Mouse (Mus musculus): ENCODE results near the gene Rassf10. TPM values are rescaled to one million over a fixed set of nuclear protein-coding genes. Genes with fewer than 3 reads are reported as not detected.
A peak's percentile ranks its signal among the peaks of the same experiment; 100 is the strongest.
"Not testable (repeated sequence)": the region's sequence is repeated elsewhere in the genome, so short reads cannot be mapped to it uniquely, and the experiment has no call there.

Rassf10 gene
- polyA plus RNA-seq, 1 experiment from 2014 or later = 6.8 TPM

DNA sequence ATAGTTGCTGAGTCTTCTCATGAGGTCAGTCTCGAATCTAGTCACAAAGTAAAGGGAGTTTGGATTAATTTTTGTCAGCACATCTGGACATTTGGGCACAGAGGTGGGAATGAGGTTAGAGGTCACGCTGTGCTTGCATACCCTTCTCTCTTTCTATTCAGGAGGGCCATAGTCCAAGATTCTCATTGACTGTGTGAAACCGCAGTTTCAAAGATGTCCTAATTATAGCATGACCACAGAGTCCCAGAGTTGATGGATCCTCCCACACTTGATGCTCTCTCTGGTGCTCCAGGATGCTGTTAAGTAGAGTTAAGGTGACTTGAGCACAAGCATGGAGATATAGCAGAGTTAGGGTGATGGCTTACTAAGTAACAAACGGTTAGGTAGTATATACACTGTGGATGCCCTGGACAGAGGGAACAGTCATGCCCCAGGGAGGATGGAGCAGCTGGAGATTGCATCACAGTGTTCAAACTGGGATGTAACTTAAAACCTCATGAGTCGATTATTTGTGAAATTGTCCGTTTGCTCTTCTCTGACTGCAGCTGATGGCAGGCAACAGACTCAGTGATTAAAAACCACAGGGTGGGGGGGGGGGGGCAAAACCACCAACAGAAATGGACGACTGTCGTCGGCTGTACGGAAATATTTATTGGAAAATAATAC lies 36.0 kb upstream of the Rassf10 start:
- H3K36me3 ChIP-seq (ENCODE audit: control insufficient read depth, insufficient read depth, low read length) = no peaks in the 10 kb centered on the region
- no peak for DNase-seq (ENCODE audit: low spot score)
- no peaks in the 10 kb centered on the region for H3K27me3 ChIP-seq (ENCODE audit: control insufficient read depth, insufficient read depth, low read length)
- H3K4me2 ChIP-seq (replicated peaks; ENCODE audit: low read depth) = no peak overlapping the region
- no peak overlapping the region for H3K27ac ChIP-seq (replicated peaks)
- H3K9me3 ChIP-seq (ENCODE audit: control insufficient read depth, low read length) = no peaks in the 10 kb centered on the region
- WGBS = 51% methylated on average over 10 of the region's 10 CpGs
- ATAC-seq (ENCODE audit: low FRiP score, low TSS enrichment) = 0 out of 2 replicates have a peak, but pooled peaks have one; percentile 33
- no peak for TF ChIP-seq EP300 (optimal IDR thresholded peaks at IDR 0.05)
- TF ChIP-seq CTCF (IDR thresholded peaks at IDR 0.05; ENCODE audit: low read depth) = no peak
- H3K9ac ChIP-seq (ENCODE audit: low read length) = no peak overlapping the region
- H3K4me1 ChIP-seq (replicated peaks; ENCODE audit: control insufficient read depth, insufficient read depth) = peaks cover 2% of the 10 kb centered on the region; the same call in 1 of the 2 replicates
- H3K4me3 ChIP-seq (ENCODE audit: low read depth, low read length) = no peak overlapping the region

DNA sequence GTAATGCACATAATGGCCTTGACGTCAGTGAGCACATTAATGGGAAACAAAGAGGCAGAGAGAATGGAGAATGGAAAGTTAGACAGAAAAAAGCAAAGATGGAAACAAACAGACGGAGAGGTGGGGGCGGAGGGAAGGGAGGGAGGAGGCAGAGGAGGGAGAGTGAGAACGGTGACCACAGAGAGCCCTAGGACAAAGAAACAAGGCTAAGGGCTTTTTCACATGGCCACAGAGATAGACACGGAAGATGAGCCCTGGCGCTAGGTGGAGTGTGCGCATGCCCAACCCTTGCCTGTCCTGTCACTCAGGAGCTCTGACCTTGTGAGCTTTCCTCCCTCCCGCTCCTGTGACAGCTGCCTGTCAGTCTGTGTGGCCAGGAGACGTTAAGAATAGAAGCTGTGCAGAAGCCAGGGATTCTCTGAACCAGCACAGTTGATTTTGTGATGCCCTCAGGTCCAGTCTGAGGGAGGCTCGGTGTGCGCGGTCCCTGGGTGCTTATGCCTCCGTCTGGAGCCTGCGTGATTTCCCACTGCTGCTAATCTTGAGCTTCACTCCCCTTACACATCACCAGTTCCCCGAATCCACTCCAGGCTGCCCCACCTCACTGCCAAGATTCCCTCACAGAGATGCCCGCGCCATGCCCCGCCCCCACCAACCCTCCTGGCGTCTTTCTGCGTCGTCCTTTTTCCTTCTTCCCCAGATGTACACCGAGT lies 35.3 kb upstream of the Rassf10 start:
- H3K9me3 ChIP-seq (ENCODE audit: control insufficient read depth, low read length) = no peaks in the 10 kb centered on the region
- peaks cover 3% of the 10 kb centered on the region; the same call in 1 of the 2 replicates for H3K4me1 ChIP-seq (replicated peaks; ENCODE audit: control insufficient read depth, insufficient read depth)
- ATAC-seq (ENCODE audit: low FRiP score, low TSS enrichment) (peak; percentile 44; the same call in 1 of the 2 replicates), DNase-seq (ENCODE audit: low spot score) (no peak)
- no peak overlapping the region for H3K27ac ChIP-seq (replicated peaks)
- H3K4me3 ChIP-seq (ENCODE audit: low read depth, low read length) = no peak overlapping the region
- no peaks in the 10 kb centered on the region for H3K27me3 ChIP-seq (ENCODE audit: control insufficient read depth, insufficient read depth, low read length)
- WGBS = 56% methylated on average over 22 of the region's 22 CpGs
- no peaks in the 10 kb centered on the region for H3K36me3 ChIP-seq (ENCODE audit: control insufficient read depth, insufficient read depth, low read length)
- TF ChIP-seq CTCF (IDR thresholded peaks at IDR 0.05; ENCODE audit: low read depth) (no peak), EP300 (optimal IDR thresholded peaks at IDR 0.05) (no peak)
- H3K4me2 ChIP-seq (replicated peaks; ENCODE audit: low read depth) = no peak overlapping the region
- H3K9ac ChIP-seq (ENCODE audit: low read length) = no peak overlapping the region

DNA sequence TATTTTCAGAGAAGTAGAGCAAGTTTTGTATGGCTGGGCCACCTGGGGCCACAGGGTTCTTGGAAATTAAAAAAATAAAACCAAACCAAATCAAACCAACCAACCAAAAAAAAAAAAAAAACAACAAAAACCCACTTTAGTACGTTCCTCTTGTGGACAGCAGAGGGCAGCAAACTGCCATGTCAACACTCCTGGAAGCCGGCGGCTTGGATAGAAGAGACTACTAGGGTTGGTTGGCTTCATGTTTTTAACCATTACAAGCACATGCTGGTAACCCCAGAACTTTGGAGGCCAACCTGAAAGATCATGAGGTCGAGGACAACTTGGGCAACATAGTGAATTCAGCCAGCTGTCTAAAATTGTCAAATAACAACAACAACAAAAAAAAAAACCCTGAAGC lies 33.9 kb upstream of the Rassf10 start:
- Histone ChIP-seq H3K9ac (ENCODE audit: low read length) (no peak overlapping the region), H3K4me1 (replicated peaks; ENCODE audit: control insufficient read depth, insufficient read depth) (peaks cover 3% of the 10 kb centered on the region; the same call in 1 of the 2 replicates), H3K4me2 (replicated peaks; ENCODE audit: low read depth) (no peak overlapping the region), H3K27ac (replicated peaks) (no peak overlapping the region), H3K9me3 (ENCODE audit: control insufficient read depth, low read length) (no peaks in the 10 kb centered on the region), H3K36me3 (ENCODE audit: control insufficient read depth, insufficient read depth, low read length) (no peaks in the 10 kb centered on the region), H3K27me3 (ENCODE audit: control insufficient read depth, insufficient read depth, low read length) (no peaks in the 10 kb centered on the region), H3K4me3 (ENCODE audit: low read depth, low read length) (no peak overlapping the region)
- no peak for ATAC-seq (ENCODE audit: low FRiP score, low TSS enrichment)
- peak; percentile 64 for DNase-seq (ENCODE audit: low spot score)
- 2% methylated on average over 4 of the region's 4 CpGs for WGBS
- TF ChIP-seq CTCF (IDR thresholded peaks at IDR 0.05; ENCODE audit: low read depth) (peak; percentile 90), EP300 (optimal IDR thresholded peaks at IDR 0.05) (no peak)

GRCm38 (mm10) chr7:112922801-112923200 lies 31.0 kb upstream of the Rassf10 start:
- no peak for ATAC-seq (ENCODE audit: low FRiP score, low TSS enrichment)
- no peak overlapping the region for H3K27ac ChIP-seq (replicated peaks)
- DNase-seq (ENCODE audit: low spot score) = no peak
- H3K36me3 ChIP-seq (ENCODE audit: control insufficient read depth, insufficient read depth, low read length) = no peaks in the 10 kb centered on the region
- TF ChIP-seq EP300 (optimal IDR thresholded peaks at IDR 0.05) (no peak), CTCF (IDR thresholded peaks at IDR 0.05; ENCODE audit: low read depth) (no peak)
- no peak overlapping the region for H3K4me2 ChIP-seq (replicated peaks; ENCODE audit: low read depth)
- peaks cover 3% of the 10 kb centered on the region; the same call in 1 of the 2 replicates for H3K4me1 ChIP-seq (replicated peaks; ENCODE audit: control insufficient read depth, insufficient read depth)
- no peaks in the 10 kb centered on the region for H3K27me3 ChIP-seq (ENCODE audit: control insufficient read depth, insufficient read depth, low read length)
- WGBS = 32% methylated on average over 4 of the region's 4 CpGs
- no peak overlapping the region for H3K4me3 ChIP-seq (ENCODE audit: low read depth, low read length)
- H3K9me3 ChIP-seq (ENCODE audit: control insufficient read depth, low read length) = no peaks in the 10 kb centered on the region
- no peak overlapping the region for H3K9ac ChIP-seq (ENCODE audit: low read length)

DNA sequence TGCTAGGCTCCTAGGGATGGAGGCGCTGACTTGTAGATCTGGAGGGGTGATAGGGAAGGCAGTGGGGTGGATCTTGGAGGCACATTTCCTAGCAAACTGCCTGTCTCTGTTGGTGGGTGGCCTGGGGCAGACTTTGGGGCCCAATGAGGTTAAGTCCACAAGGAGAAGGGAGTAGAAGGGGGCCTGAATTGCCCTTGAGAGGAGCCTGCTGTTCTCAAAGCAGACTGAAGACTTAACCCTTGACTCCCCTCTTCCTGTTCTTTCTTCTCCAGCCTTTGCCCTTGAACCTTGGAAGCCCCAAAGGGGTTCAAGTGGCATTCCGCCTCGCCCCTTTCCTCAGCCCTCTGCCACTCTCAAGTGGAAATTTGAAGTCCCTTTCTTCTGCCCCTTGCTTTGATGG lies 30.1 kb upstream of the Rassf10 start:
- no peak for DNase-seq (ENCODE audit: low spot score)
- Histone ChIP-seq H3K9ac (ENCODE audit: low read length) (no peak overlapping the region), H3K9me3 (ENCODE audit: control insufficient read depth, low read length) (no peaks in the 10 kb centered on the region), H3K36me3 (ENCODE audit: control insufficient read depth, insufficient read depth, low read length) (no peaks in the 10 kb centered on the region), H3K27me3 (ENCODE audit: control insufficient read depth, insufficient read depth, low read length) (no peaks in the 10 kb centered on the region), H3K4me1 (replicated peaks; ENCODE audit: control insufficient read depth, insufficient read depth) (peaks cover 3% of the 10 kb centered on the region; the same call in 1 of the 2 replicates), H3K4me2 (replicated peaks; ENCODE audit: low read depth) (no peak overlapping the region), H3K27ac (replicated peaks) (no peak overlapping the region), H3K4me3 (ENCODE audit: low read depth, low read length) (no peak overlapping the region)
- TF ChIP-seq EP300 (optimal IDR thresholded peaks at IDR 0.05) (no peak), CTCF (IDR thresholded peaks at IDR 0.05; ENCODE audit: low read depth) (no peak)
- WGBS = 71% methylated on average over 3 of the region's 3 CpGs
- no peak for ATAC-seq (ENCODE audit: low FRiP score, low TSS enrichment)

- no peaks in the 10 kb centered on the region for H3K36me3 ChIP-seq (ENCODE audit: control insufficient read depth, insufficient read depth, low read length)
- no peak overlapping the region for H3K27ac ChIP-seq (replicated peaks)
- H3K9me3 ChIP-seq (ENCODE audit: control insufficient read depth, low read length) = no peaks in the 10 kb centered on the region
- 0 out of 2 replicates have a peak, but pooled peaks cover 2% of the 10 kb centered on the region for H3K4me1 ChIP-seq (replicated peaks; ENCODE audit: control insufficient read depth, insufficient read depth)
- WGBS = 16% methylated on average over 7 of the region's 7 CpGs
- no peak overlapping the region for H3K9ac ChIP-seq (ENCODE audit: low read length)
- H3K27me3 ChIP-seq (ENCODE audit: control insufficient read depth, insufficient read depth, low read length) = no peaks in the 10 kb centered on the region
- H3K4me3 ChIP-seq (ENCODE audit: low read depth, low read length) = no peak overlapping the region
- no peak overlapping the region for H3K4me2 ChIP-seq (replicated peaks; ENCODE audit: low read depth)
- DNase-seq (ENCODE audit: low spot score) (no peak), ATAC-seq (ENCODE audit: low FRiP score, low TSS enrichment) (no peak)
- TF ChIP-seq EP300 (optimal IDR thresholded peaks at IDR 0.05) (no peak), CTCF (IDR thresholded peaks at IDR 0.05; ENCODE audit: low read depth) (no peak)
These were observed 23.1 kb upstream of the Rassf10 start for GRCm38 (mm10) chr7:112930669-112931068.

GRCm38 (mm10) chr7:112935876-112936275 lies 17.9 kb upstream of the Rassf10 start:
- not testable (repeated sequence) for H3K4me3 ChIP-seq (ENCODE audit: low read depth, low read length); H3K9ac ChIP-seq (ENCODE audit: low read length); H3K36me3 ChIP-seq (ENCODE audit: control insufficient read depth, insufficient read depth, low read length); H3K4me2 ChIP-seq (replicated peaks; ENCODE audit: low read depth); H3K27ac ChIP-seq (replicated peaks); H3K4me1 ChIP-seq (replicated peaks; ENCODE audit: control insufficient read depth, insufficient read depth); ATAC-seq (ENCODE audit: low FRiP score, low TSS enrichment); H3K27me3 ChIP-seq (ENCODE audit: control insufficient read depth, insufficient read depth, low read length); DNase-seq (ENCODE audit: low spot score); H3K9me3 ChIP-seq (ENCODE audit: control insufficient read depth, low read length)
- 73% methylated on average over 5 of the region's 5 CpGs for WGBS

All from stomach, postnatal 0 days (tissue).